Mouse (Mus musculus) liver, adult 2 months (tissue): ENCODE data around the gene C1s1.

Experiments used
- CTCF ChIP-seq: fragments of 200-500 bp; IDR thresholded peaks from 2 replicates; pipeline ENCODE4 v1.5.1; 2011; ENCODE audit warnings: low read depth, low read length, control low read depth
- POLR2A ChIP-seq: fragments of 200-500 bp; IDR thresholded peaks from 2 replicates; pipeline ENCODE4 v1.6.1; 2011; ENCODE audit warnings: low read length, control low read depth; ENCODE audit not compliant: insufficient read depth; ENCODE audit errors: extremely low read depth

DNA sequence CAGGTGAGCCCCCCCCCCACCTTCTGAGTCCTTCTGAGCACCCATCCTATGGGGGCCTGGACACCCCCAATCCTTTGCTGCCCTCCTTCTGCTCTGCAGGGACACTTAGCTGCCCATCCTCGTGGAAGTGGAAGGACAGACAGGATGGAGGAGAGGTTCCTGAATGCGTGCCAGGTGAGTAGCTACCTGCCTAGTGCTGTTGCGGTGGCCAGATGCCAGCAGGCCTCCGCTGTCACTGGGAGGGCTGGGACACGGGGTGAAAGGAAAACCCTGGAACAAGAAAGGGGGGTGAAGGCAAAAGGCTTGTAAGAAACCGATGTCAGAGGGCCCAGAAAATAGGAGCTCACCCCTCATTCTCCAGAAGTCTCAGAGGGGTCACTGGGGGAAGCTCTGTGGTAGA is 35.2 kb downstream of the C1s1 start:
- TF ChIP-seq CTCF: no peak
- TF ChIP-seq POLR2A: no peak
